Mouse (Mus musculus) adipocyte (in vitro differentiated cells): Measurements from ENCODE around the gene Zmpste24.
"Not testable (repeated sequence)": the region's sequence is repeated elsewhere in the genome, so short reads cannot be mapped to it uniquely, and the experiment has no call there.

Experiments
- DNase-seq: peaks from one replicate; pipeline ENCODE4 v3.0.0-alpha.2; 2016; ENCODE audit warnings: low spot score

Zmpste24 gene

DNA sequence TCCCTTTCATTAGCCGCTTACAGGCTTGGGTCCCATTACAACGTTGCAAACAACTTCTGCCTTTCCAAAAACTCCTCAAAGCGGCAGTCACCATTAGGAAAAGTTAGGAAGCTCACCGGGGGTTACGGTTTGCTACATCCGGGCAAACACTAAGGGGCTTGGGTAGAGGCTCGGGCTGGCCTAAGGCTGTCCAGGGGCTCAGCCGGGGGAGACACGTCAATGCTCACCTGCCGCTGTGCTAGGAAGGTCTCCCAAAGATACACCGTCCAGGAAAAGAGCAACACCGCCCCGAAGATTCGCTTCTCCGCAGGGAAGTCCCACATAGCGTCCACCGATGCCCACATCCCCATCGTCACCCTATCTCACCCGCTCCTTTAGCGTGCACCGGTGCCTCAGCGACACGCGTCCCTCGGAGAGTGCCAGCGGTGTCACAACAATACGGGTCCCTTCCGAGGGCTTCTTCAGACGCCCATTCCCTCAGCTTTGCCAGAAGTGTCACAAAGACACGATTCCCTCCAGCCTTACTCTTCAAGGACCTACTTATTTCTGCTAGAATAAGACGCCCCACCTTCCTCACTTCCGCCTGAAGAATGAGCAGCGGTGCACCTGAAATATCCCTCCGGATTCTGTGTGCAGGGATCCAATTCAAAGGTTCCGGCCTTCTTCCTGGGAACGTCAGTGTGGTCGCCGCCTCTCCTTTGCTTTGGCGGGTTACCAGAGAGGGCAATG is at the start of gene Zmpste24:
Zmpste24 (minus strand) TSS at position 592 of the 729 bp plus-strand sequence.
- peak; percentile 94 for DNase-seq

- no peak for DNase-seq
Observed at GRCm38 (mm10) chr4:121109126-121109525, 11.1 kb upstream of the Zmpste24 start, which contains the start of gene Tmco2. Tmco2 (minus strand) TSS chr4:121109226.

DNA sequence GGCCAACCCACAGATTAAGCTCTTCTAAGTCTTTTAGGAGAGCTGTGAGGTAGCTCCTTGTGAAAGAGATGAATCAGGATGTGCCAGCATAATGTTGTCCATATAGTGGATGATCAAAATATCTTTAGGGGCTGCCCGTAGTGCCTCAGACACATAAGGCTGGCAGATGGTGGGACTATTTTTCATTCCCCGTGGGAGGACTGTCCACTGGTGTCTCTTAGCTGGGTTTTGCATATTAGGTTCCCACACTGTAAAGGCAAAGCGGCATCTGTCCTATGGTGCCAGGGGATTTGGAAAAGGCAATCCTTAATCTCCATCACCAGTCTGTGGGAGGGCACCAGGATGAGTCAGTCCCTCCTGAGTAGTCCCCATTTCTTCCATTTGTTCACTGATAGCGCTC is 5.3 kb upstream of the Zmpste24 start:
- DNase-seq = no peak

DNA sequence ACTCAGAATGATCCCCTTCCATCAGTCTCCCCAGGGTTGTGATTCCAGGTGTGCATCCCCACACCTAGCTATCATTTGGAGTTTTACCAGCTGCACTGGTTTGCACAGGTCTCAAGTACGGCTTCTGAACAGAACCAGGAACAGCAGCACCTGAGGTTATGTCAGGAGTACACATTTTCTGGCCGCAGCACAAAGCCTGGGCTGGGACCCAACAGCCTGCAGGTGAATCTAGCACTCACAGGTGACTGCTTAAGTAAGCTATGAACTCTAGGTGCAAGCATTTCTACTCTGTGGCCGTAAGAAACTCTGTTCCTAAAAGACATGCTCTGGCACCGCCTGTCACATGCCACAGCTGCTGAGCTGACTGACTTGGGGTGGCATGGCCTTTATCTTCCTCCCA is 7.8 kb downstream of the Zmpste24 start:
- no peak for DNase-seq

DNA sequence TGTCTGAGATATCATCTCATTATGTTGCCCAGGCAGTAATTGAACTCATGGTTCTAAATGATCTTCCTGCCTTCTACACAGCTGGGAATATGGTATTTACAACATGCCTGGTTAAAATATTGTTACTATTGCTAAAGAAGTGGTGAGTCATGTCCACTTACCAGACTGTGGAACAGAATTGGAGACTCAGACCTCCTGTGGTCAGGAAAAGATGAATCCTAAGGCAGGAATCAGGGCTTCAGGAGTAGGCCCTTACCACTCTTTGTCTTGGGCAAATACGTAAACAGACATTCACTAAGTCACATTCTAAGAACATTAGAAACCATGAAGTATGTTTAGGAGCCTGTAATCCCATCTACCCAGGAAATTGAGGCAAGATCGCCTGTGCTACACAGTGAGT is 9.3 kb downstream of the Zmpste24 start:
- DNase-seq = no peak

GRCm38 (mm10) chr4:121084506-121084905 is 13.5 kb downstream of the Zmpste24 start:
- DNase-seq = peak; percentile 50

GRCm38 (mm10) chr4:121080395-121080794 is 17.6 kb downstream of the Zmpste24 start:
- no peak for DNase-seq

- peak; percentile 16 for DNase-seq
Observed at GRCm38 (mm10) chr4:121077915-121078646, 20.0 kb downstream of the Zmpste24 start.

GRCm38 (mm10) chr4:121074250-121074649 is 23.8 kb downstream of the Zmpste24 start:
- DNase-seq = peak; percentile 5

DNA sequence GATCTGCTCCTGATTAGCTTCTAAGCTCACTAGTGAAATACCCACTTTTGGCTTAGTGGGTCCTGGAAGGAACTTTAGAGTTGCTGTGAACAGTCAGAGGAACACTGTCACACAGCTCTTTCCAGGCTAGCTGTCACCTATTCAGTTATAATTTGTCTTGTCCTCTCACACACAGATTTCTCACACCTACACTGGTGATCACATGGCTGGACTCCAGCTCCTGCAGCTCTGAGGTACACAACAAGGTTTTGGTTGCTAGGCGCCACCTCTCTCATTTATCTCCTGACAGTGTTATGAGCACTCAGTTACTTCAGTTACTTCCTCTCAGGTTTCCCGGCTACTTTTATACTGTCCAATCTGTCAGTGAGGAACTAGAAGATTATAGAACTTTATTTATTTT is 32.7 kb downstream of the Zmpste24 start:
- DNase-seq = no peak

- DNase-seq = not testable (repeated sequence)
Observed at GRCm38 (mm10) chr4:121059218-121059617, 38.8 kb downstream of the Zmpste24 start.

GRCm38 (mm10) chr4:121057032-121057431 is 41.0 kb downstream of the Zmpste24 start:
- no peak for DNase-seq

GRCm38 (mm10) chr4:121056342-121056741 is 41.7 kb downstream of the Zmpste24 start:
- DNase-seq = no peak

GRCm38 (mm10) chr4:121052454-121053323 is 45.4 kb downstream of the Zmpste24 start:
- DNase-seq = no peak

GRCm38 (mm10) chr4:121051863-121052262 is 46.2 kb downstream of the Zmpste24 start:
- DNase-seq = no peak

DNA sequence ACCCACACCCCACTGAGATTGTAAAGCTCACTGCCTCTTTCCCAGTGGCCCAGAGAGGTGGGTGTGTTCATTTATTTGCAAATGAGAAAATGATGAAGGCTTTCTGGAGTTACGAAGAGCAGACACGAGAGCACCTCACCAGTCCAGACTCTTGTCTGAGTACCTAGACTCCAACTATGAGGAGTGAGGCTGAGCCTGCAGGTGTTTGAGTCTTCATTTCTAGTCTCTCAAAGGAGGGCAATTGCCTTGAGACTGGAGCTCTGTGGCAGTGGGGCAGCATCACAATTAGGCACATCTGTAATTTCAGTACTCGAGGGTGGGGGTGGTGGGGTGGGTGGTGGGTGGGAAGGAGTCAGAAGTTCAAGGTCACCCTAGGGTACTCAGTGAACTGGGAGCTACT is 55.1 kb downstream of the Zmpste24 start:
- no peak for DNase-seq

DNA sequence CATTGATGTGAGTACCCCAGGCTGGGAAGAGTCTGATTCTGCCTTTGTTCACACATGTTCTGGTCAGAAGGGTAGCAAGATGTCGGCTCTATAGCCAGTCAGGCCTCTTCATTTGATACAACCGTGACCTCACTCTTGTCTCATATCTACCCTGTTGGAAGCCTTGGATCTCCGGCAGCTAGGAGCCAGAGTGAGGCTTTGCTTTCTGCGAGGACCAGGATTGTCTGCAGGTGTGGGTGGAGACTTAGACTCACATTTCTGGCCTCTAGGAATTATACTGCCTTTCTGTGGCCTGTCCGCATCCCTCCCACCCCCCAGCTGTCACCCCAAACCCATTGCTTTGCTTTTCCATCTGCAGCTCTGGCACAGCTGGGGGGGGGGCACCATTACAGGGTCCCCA is 55.6 kb downstream of the Zmpste24 start:
- DNase-seq = no peak

GRCm38 (mm10) chr4:121040897-121041671 is 57.0 kb downstream of the Zmpste24 start:
- DNase-seq = peak; percentile 25

GRCm38 (mm10) chr4:121040323-121040722 is 57.7 kb downstream of the Zmpste24 start:
- no peak for DNase-seq

- DNase-seq = no peak
Observed at GRCm38 (mm10) chr4:121039331-121040115, 58.5 kb downstream of the Zmpste24 start, which contains the start of gene Col9a2. Col9a2 (plus strand) TSS chr4:121039385.

GRCm38 (mm10) chr4:121033006-121033405 is 65.0 kb downstream of the Zmpste24 start:
- DNase-seq = no peak
